Mouse (Mus musculus) stomach, adult 2 months (tissue): ENCODE measurements around the gene Frrs1. TPM values are rescaled to one million over a fixed set of nuclear protein-coding genes. Genes with fewer than 3 reads are reported as not detected.

Experiments used
- polyA plus RNA-seq: library from polyadenylated mRNA; depleted of rRNA; stranded (reverse); fragments of >200 nt; gene quantifications from 2 replicates; pipeline ENCODE4 v1.2.3, GENCODE M21; 2012; rRNA removed

The Frrs1 gene
- 15.3 and 16.6 TPM in 2 replicates for polyA plus RNA-seq

GRCm38 (mm10) chr3:116858941-116859685 is at the start of gene Frrs1:
TSS of gene Frrs1 (plus strand) at chr3:116859464.

Other genes starting within 250 kb of the Frrs1 start
- 0.17 and 0.70 TPM in 2 replicates for gene Trmt13, start 244.9 kb upstream of the Frrs1 start, polyA plus RNA-seq
- gene Mfsd14a, start 196.8 kb upstream of the Frrs1 start, polyA plus RNA-seq = 2.9 and 4.9 TPM in 2 replicates
- gene Gm43191, start 178.2 kb upstream of the Frrs1 start, polyA plus RNA-seq = not detected in 2 replicates
- gene Slc35a3, start 146.6 kb upstream of the Frrs1 start, polyA plus RNA-seq = 2.5 and 5.0 TPM in 2 replicates
- 1.4 and 2.0 TPM in 2 replicates for gene Agl, start 51.3 kb upstream of the Frrs1 start, polyA plus RNA-seq
- not detected in 2 replicates for gene 4930455H04Rik, start 108.8 kb downstream of the Frrs1 start, polyA plus RNA-seq
- gene Palmd, start 109.5 kb downstream of the Frrs1 start, polyA plus RNA-seq = 0.32 and 0.90 TPM in 2 replicates